Mouse (Mus musculus) thymus, postnatal 36 days (tissue): ENCODE data around the gene Atp8b2.

Experiments
- DNase-seq, 2 experiments: peaks; one replicate each; pipeline ENCODE4 v3.0.0; 2022; ENCODE audit warnings: mixed read lengths in 2 of 2

Atp8b2 gene

GRCm38 (mm10) chr3:89963221-89963763, at the start of gene Atp8b2:
Gene Atp8b2 (minus strand): TSS chr3:89963508.
- DNase-seq = peak; percentile 74 to 77

DNA sequence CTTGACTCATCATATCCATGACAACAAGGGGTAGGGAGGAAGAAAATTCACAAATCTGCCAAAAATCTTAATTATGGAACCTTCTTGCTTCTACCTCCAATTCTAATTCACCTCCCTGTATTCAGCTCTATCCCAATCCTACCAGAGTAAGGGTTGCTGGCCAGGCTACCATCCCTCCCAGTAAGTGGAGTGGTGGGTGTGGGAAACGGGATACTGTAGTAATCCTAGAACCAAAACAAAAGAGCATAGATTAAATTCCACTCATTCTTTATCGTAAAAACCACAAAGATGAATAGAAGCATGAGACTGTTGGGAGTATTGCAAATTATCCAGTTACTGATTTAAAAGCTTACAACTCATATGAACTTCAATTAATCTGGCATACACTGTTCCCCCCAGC, 47.0 kb upstream of the Atp8b2 start:
- DNase-seq = no peak

DNA sequence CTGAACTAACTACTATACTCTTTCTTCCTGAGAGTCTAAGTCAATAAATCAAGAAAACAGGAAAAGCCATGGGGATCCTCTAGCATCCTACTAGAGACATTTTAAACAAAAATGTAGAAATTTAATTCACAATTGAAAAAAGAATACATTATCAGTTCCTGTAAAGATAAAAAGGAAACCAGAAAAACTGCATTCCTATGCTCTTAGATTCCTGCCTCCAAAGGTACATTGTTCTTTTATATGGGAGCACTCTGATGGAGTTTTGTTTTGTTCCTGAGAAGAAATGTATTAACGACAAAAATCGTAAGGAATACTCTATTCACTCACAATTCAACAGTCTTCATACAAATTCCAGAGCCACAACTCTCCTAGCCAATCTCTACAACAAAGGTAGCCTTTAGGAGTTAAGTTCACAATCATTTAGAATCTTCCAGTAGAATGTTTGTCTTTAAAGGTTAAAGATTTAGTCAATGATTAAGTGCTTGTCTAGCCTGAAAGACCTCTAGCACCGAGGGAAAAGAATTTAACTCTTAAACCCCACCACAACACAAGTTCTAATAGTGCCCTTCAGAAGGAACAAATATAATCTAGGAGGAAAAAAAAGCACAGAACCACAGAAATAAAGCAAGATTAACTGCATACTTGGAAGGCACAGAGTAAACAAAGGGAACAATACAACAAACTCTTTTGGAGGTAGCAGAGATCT, 40.9 kb upstream of the Atp8b2 start:
- no peak for DNase-seq

DNA sequence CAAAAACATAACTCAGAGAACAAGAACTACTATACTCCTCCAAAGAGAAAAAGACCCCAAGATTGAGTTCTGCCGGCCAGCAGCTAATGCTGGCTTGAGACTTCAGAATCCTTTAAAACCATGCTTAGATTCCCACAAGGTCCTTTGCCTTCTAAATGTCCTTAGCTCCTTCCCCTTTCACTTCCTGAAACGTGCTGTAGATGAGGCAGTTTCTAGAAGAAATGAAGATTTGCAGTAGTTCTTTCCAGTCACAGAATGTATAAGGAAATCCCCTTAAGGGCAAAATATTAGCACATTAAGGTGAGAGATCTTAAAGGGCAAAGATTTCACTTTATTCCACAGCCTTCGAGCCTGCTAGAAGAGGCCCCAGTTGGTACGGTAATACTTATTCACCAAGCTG, 36.5 kb upstream of the Atp8b2 start:
- DNase-seq = no peak

GRCm38 (mm10) chr3:89999090-89999489, 35.8 kb upstream of the Atp8b2 start:
- no peak for DNase-seq

GRCm38 (mm10) chr3:89998612-89999054, 35.3 kb upstream of the Atp8b2 start, which contains the start of gene Hax1:
Gene Hax1 (minus strand): TSS chr3:89998780.
- DNase-seq = peak; percentile 92 to 93

- DNase-seq = no peak
Measured at GRCm38 (mm10) chr3:89997791-89998495, 34.6 kb upstream of the Atp8b2 start.

GRCm38 (mm10) chr3:89994807-89995515, 31.7 kb upstream of the Atp8b2 start:
- DNase-seq = no peak

DNA sequence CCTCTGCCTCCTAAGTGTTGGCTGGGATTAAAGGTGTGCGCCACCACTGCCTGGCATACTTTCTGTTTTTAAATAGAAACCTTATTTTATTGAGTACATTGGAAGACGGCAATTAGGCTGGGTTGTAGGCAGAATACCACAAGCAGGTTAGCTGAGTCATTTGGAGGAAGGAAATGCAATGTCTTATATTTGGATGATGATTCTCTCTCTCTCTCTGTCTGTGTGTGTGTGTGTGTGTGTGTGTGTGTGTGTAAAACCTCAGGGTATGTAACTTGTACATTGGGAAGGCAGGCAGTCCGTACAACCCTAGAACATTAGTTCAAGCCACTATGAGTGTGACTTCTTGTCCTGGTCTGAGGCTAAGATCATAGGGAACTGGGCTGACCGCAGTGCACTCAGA, 24.5 kb upstream of the Atp8b2 start:
- no peak for DNase-seq

- no peak for DNase-seq
Measured at GRCm38 (mm10) chr3:89987211-89987610, 23.9 kb upstream of the Atp8b2 start.

GRCm38 (mm10) chr3:89982426-89982825, 19.1 kb upstream of the Atp8b2 start:
- no peak for DNase-seq

GRCm38 (mm10) chr3:89976859-89977258, 13.6 kb upstream of the Atp8b2 start:
- no peak for DNase-seq

GRCm38 (mm10) chr3:89968509-89968908, 5.2 kb upstream of the Atp8b2 start:
- DNase-seq = no peak

DNA sequence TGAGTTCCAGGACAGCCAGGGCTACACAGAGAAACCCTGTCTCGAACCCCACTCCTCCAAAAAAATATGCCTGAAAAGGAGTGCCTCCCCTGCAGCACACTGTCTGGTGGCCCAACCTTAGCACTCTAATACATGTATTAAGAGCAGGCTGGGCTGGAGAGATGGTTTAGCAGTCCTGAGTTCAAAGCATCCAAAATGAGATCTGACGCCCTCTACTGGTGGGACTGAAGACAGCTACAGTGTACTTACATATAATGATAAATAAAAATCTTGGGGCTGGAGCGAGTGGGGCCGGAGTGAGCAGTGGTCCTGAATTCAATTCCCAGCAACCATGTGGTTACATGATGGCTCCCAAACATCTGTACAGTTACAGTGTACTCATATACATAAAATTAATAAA, 3.6 kb upstream of the Atp8b2 start:
- DNase-seq = peak in 1 of 2 experiments; percentile 12

DNA sequence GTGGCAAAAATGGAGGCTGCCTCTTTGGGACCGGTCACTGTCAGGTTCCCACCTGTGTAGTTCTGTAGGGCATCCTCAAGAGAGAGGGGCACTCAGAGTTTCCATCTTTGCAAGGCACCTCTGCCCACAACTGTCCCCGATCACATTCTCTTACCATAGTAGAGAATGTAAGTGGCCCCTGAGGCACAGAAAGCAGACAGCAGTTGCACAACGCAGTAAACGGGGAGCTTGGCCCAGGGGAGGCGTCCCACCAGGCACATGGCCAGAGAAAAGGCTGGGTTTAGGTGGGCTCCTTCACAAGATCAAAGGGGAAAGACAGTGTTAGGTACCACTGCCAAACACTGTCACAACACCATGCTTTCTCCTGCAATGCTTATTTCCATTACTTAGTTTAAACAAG, 2.7 kb upstream of the Atp8b2 start:
- DNase-seq = no peak

- no peak for DNase-seq
Measured at GRCm38 (mm10) chr3:89965557-89965956, 2.2 kb upstream of the Atp8b2 start.

GRCm38 (mm10) chr3:89963926-89964739, 825 bp upstream of the Atp8b2 start:
- DNase-seq = peak; percentile 45 to 57

DNA sequence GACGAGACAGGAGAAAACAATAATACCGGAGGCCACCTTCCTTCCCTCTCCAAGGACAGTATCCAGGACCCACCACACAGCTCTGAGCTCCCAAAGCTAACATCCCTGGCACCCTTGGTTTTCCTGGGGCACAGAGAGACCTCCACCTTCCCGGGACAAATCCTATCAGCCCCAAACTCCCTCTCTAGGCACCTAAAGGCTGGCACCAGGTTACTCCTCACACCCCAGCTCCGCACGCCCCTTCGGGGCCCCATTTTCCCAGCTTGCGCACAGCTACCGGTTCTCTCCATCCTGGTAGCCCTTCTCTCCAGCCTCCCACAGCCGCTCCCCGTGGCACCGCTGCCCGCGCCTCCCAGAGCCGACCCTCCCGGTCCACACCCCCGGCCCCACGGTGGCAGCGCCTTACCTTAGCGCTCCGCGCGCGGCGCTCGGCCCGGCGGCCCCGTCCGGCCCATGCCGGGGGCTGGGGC, 522 bp downstream of the Atp8b2 start:
- DNase-seq = peak in 1 of 2 experiments; percentile 50

GRCm38 (mm10) chr3:89962059-89962750, 1.1 kb downstream of the Atp8b2 start:
- no peak for DNase-seq

DNA sequence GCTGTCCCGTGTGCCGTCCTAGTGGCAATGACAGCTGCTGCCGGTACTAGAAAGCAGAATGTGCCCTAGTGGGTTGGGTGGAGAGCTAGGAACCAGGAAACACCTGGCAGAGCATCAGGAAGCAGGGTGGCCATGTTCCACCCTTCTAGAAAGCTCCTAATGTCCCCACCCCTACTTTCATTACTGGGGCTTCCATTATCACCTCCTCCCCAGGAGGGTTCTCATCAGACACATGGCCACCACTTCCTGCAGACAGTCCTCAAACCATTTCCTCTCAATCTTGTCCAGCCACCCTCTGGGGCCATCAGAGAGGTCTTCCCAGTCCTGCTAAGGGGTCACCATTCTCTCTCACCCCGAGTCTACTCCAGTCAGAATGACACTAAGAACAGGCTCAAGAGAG, 1.9 kb downstream of the Atp8b2 start:
- peak in 1 of 2 experiments; percentile 11 for DNase-seq

- peak; percentile 87 to 91 for DNase-seq
Measured at GRCm38 (mm10) chr3:89960469-89960868, 2.8 kb downstream of the Atp8b2 start.

DNA sequence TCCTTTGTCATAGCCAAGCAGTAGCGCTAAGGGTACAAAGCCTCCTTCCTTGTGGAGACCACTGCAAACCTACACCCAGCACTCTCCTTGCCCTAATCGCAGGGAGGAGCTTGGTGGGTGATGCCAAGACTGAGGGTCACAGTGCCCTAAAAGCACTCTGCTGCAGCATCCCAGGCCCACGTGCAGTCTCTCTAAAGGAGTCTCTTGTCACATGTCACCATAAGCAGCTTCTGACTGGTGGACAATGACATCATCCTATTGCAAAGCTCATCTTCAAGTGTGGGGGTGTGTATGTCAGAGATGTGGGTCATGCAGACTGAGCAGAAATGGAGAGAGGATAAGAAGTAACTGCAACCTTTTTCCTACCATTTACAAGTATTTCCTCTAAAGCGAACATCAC, 3.9 kb downstream of the Atp8b2 start:
- DNase-seq = no peak
